Mouse (Mus musculus) brain, adult 2 months (tissue): Measurements from ENCODE around the gene Crebrf.

Experiments
- DNase-seq: peaks from one replicate; pipeline ENCODE4 v3.0.0; 2011; ENCODE audit warnings: low read depth, low spot score

Crebrf gene

DNA sequence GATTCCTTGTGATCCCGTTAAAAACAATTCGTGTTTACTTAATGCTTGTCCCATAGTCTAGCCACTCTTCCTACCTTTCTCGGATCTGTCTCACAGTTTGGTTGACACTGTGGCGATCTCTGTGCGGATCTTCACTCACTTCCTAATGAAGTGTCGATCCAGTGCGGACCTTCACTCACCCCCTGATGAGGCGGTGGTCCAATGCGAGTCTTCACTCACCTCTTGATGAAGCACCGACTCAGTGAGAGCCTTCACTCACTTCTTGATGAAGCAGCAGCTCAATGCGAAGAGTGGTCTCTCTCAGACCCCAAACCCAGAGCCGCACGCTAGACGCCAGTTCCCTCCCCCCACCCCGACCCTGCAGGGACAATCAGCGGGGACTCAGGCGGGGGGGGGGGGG lies 110.7 kb downstream of the Crebrf start:
- no peak for DNase-seq
